Mouse (Mus musculus) left cerebral cortex, adult 9 months (tissue): ENCODE results near the gene Dpep1.

Experiments used
- DNase-seq, 2 experiments: peaks; one replicate each; pipeline ENCODE4 v3.0.0; 2022; ENCODE audit warnings: low spot score in 2 of 2

Gene Dpep1

GRCm38 (mm10) chr8:123248596-123248995 lies 62.6 kb downstream of the Dpep1 start:
- no peak for DNase-seq

- DNase-seq, result no peak
These were observed 64.9 kb downstream of the Dpep1 start for GRCm38 (mm10) chr8:123250940-123251339.
